Mouse (Mus musculus): ENCODE data around the gene Gm11213. TPM values are rescaled to one million over a fixed set of nuclear protein-coding genes. Genes with fewer than 3 reads are reported as not detected.

The Gm11213 gene
- total RNA-seq, 2 experiments from 2014 or later, result not detected

DNA sequence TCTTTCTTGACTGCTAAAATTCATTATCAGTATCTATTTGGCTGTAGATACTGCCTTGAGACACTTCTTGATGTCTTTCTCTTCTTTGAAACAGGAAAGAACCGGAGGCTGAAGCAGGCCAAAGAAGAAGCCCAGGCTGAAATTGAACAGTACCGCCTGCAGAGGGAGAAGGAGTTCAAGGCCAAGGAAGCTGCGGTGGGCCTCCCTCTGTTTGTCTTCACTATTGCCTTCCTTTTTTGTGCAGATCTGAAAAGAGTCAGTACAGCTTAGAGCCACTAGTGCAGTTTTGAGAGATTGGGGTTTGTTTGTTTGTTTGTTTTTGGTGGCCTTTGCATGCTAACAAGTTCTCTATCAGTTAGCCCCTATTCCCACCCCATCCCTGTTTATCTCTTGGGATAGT is 56.6 kb downstream of the Gm11213 start:
- intact Hi-C loops (cut with DNase I), result no loop called here
- DNase-seq, result no peak

GRCm38 (mm10) chr4:63547799-63548198 is 57.3 kb downstream of the Gm11213 start:
- no peak for DNase-seq
- intact Hi-C loops (cut with DNase I), result no loop called here

Other genes with a start within 250 kb of the Gm11213 start
- not detected for gene Orm3, start 249.1 kb downstream of the Gm11213 start, total RNA-seq (2021)
- not detected for gene Orm2, start 242.8 kb downstream of the Gm11213 start, total RNA-seq (2021)
- 1 to 10 TPM; 6.1 to 6.9 TPM for gene Akna, start 201.9 kb downstream of the Gm11213 start, total RNA-seq (2021)
- 10 to 100 TPM; 24.9 to 28.6 TPM for gene Whrn, start 109.3 kb downstream of the Gm11213 start, total RNA-seq (2021)
- 100 to 1,000 TPM; 142 to 154 TPM for gene Atp6v1g1, start 60.5 kb downstream of the Gm11213 start, total RNA-seq (2021)
- 1 to 10 TPM; 3.9 to 4.4 TPM for gene Tmem268, start 46.5 kb downstream of the Gm11213 start, total RNA-seq (2021)
- not detected for gene Tex48, start 17.2 kb upstream of the Gm11213 start, total RNA-seq (2021)
- not detected for gene Gm11214, start 58.1 kb upstream of the Gm11213 start, total RNA-seq (2021)
- gene Tnfsf15, start 139.9 kb upstream of the Gm11213 start, total RNA-seq (2021), result not detected